Mouse (Mus musculus) ES-Bruce4 (cell line): ENCODE data around the gene Tnfrsf17.

Experiments used
- CTCF ChIP-seq: IDR thresholded peaks from one replicate; pipeline ENCODE4 v1.8.1; 2011; ENCODE audit warnings: low read depth, low read length
- EP300 ChIP-seq: IDR thresholded peaks from 2 replicates; pipeline ENCODE4 v1.6.1; 2011; ENCODE audit warnings: low read depth, low read length; ENCODE audit not compliant: insufficient read depth
- POLR2A ChIP-seq: IDR thresholded peaks from one replicate; pipeline ENCODE4 v1.8.1; 2011; ENCODE audit warnings: low read length; ENCODE audit not compliant: insufficient read depth

GRCm38 (mm10) chr16:11315786-11316320 lies 2.2 kb downstream of the Tnfrsf17 start:
- no peak for TF ChIP-seq CTCF
- no peak for TF ChIP-seq POLR2A
- no peak for TF ChIP-seq EP300
